Mouse (Mus musculus) right cerebral cortex, postnatal 14 days (tissue): ENCODE measurements at regions not wholly inside any gene's neighbourhood (a gene's known extent, or its start where the extent isn't known, plus 50 kb on each side); places are given as distances from the start of the nearest gene placed in this dataset.

Source experiments
- DNase-seq: peaks from one replicate; pipeline ENCODE4 v3.0.0; 2022

- peak; percentile 8 for DNase-seq
Observed at GRCm38 (mm10) chr14:83088713-83089112, 1354.7 kb upstream of the Pcdh17 start.
